Mouse (Mus musculus): ENCODE results near the gene Lgr4.

The Lgr4 gene

DNA sequence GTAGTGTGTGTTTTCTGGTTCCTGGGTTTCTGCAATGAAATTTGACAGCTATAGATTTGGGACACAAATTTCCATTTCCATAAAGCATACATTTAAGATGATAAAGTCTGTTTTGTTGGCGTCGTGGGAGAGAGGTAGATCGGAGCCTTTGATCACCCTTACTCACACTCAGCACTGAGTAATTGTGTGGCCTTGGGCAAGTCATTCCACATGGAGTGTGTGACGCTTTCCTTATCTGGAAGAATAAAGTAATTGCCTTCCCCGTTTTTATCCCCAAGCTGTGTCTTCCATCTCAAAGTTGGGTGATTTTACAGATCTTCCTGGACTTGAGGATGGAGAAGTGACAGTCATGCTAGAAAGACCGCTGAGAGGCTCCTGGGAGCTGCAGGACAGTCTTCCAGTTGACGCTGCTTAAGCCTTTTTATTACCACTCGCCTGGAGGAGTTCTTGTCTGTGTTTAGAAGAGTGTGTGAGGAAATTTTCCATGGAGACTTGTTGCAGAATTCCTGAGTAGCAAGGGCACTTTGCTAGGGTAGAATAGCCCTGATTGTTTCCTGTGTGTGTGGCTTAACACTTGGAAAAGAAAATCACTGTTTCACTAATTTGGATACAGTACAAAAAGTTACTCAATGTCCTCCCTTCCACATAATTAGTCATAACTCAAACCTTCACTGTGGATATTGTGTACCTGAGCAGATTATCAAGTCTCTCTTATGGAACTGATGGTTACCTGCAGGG lies 4.0 kb downstream of the Lgr4 start:
- no peak for DNase-seq (ENCODE audit: low spot score in 2 of 2)

DNA sequence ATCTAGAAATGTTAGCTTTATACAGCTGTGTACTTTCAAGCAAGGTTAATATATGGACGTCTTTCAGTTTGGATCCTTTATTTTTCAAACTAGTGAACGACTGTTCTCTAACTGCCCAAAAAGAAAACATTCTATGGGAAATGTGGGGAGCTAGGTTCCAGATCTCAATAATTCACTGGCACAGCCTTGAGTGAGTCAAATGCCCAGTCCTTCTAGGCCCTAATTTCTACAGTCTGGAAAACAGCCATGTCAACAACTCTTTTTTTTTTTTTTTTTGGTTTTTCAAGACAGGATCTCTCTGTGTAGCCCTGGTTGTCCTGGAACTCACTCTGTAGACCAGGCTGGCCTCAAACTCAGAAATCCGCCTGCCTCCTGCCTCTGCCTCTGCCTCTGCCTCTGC lies 4.9 kb downstream of the Lgr4 start:
- no peak for DNase-seq (ENCODE audit: low spot score in 2 of 2)

DNA sequence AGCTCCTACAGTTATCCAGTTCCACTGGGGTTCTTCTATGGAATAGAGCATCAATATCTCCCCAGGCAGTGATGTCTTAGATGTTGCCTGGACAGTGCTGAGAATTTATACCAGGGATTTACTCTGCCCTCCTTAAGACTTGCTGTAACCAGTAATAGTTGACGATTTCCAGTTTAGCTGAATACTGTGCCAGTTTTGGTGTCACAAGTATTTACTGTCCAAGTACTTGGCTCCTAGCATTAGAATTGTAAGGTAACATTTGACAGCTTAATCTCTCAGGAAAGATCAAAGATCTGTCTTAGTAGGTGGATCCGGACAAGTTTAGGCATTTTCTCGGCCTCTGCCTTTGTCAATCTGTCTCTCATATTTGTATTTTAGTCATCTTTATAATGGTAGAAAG lies 5.6 kb downstream of the Lgr4 start:
- no peak for DNase-seq (ENCODE audit: low spot score in 2 of 2)

- DNase-seq (ENCODE audit: low spot score in 2 of 2): no peak
Observed at GRCm38 (mm10) chr2:109923945-109924344, 6.5 kb downstream of the Lgr4 start.

- DNase-seq (ENCODE audit: low spot score in 2 of 2): no peak
Observed at GRCm38 (mm10) chr2:109926984-109927383, 9.5 kb downstream of the Lgr4 start.

- no peak for DNase-seq (ENCODE audit: low spot score in 2 of 2)
Observed at GRCm38 (mm10) chr2:109927446-109927845, 10.0 kb downstream of the Lgr4 start.

- DNase-seq (ENCODE audit: low spot score in 2 of 2): no peak
Observed at GRCm38 (mm10) chr2:109927876-109928275, 10.4 kb downstream of the Lgr4 start.

GRCm38 (mm10) chr2:109928791-109929190 lies 11.3 kb downstream of the Lgr4 start:
- DNase-seq (ENCODE audit: low spot score in 2 of 2): no peak

GRCm38 (mm10) chr2:109929256-109929655 lies 11.8 kb downstream of the Lgr4 start:
- DNase-seq (ENCODE audit: low spot score in 2 of 2): no peak

DNA sequence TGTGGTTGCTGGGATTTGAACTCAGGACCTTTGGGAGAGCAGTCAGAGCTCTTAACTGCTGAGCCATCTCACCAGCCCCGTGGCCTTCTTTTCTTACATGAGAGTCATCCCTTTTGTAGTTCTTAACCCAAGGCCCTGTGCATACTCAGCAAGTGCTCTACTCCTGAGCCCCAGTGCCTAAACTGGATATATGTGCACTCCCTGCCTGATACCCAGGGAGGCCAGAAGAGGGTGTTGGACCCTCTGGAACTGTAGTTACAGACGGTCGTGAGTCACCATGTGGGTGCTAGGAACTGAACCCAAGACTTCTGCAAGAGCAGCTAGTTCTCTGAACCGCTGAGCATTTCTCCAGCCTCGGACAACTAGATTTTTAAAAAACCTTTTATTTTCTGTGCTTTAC lies 12.9 kb downstream of the Lgr4 start:
- DNase-seq (ENCODE audit: low spot score in 2 of 2): no peak

GRCm38 (mm10) chr2:109930771-109931170 lies 13.3 kb downstream of the Lgr4 start:
- DNase-seq (ENCODE audit: low spot score in 2 of 2): no peak

- no peak for DNase-seq (ENCODE audit: low spot score in 2 of 2)
Observed at GRCm38 (mm10) chr2:109931978-109932780, 14.7 kb downstream of the Lgr4 start.

DNA sequence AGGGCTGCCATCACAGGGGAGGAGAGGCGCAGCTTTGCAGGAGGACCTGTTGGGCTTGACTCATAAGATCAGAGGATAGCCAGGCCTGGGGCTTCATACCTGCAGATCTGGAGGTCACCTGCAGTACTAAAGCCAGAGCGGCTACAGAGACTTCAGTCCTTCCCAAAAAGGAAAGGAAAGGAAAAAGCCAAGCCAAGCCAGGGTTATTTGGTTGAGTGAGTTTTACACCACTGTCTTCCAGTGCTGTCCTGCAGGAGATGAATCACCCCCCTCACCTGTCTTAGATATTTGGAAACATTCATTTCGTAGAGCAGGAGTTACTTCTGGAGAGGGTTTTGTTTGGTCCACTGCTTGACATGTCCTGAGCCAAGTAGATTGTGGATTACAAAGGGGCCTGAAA lies 15.7 kb downstream of the Lgr4 start:
- no peak for DNase-seq (ENCODE audit: low spot score in 2 of 2)

GRCm38 (mm10) chr2:109934086-109934485 lies 16.6 kb downstream of the Lgr4 start:
- no peak for DNase-seq (ENCODE audit: low spot score in 2 of 2)

- DNase-seq (ENCODE audit: low spot score in 2 of 2): no peak
Observed at GRCm38 (mm10) chr2:109935194-109935593, 17.7 kb downstream of the Lgr4 start.

GRCm38 (mm10) chr2:109935754-109936409 lies 18.4 kb downstream of the Lgr4 start:
- no peak for DNase-seq (ENCODE audit: low spot score in 2 of 2)

- DNase-seq (ENCODE audit: low spot score in 2 of 2): no peak
Observed at GRCm38 (mm10) chr2:109936410-109936755, 18.9 kb downstream of the Lgr4 start.

DNA sequence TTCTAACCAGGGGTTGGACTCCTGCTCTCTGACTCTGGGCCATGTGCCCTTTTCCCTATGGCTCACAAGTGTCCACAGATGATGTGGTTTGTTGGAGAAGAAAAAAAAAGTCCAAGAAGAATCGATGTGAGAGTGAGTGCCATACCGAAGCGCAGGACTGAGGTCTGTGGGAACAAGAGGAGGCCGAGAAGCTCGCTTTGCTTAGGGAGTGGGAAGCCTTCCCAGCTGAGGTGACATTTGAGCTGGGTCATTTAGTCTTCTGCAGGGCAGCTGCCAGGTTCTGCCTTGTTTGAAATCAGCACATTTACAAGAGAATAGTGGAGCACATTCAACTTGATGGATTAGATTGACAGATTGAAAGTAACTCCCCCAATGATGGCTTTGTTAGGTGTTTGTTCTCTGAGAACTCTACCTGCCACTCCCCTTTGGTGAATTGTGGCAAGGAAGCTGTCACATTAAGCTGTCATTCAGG lies 24.6 kb downstream of the Lgr4 start:
- DNase-seq (ENCODE audit: low spot score in 2 of 2): no peak

- DNase-seq (ENCODE audit: low spot score in 2 of 2): no peak
Observed at GRCm38 (mm10) chr2:109942810-109943570, 25.5 kb downstream of the Lgr4 start.

GRCm38 (mm10) chr2:109944995-109945394 lies 27.5 kb downstream of the Lgr4 start:
- DNase-seq (ENCODE audit: low spot score in 2 of 2): no peak

DNA sequence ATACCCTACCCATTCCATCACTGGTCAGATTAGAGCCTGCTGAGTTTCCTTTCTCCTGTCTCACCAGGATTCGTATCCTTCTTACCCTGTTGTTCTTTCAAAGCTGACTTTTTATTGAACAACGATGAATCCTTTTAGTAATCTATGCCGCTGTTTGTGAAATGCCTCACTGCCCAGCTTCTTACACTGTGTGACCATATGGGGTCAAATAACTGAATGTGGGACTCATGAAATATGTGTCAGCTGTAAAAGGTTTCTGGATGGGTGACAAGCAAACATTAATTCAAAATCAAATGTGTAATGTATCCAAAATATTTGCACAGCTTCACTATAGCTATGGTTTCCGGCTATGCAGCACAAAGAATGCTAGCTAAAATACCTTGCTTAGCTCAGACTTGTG lies 28.1 kb downstream of the Lgr4 start:
- no peak for DNase-seq (ENCODE audit: low spot score in 2 of 2)

- no peak for DNase-seq (ENCODE audit: low spot score in 2 of 2)
Observed at GRCm38 (mm10) chr2:109946426-109946825, 29.0 kb downstream of the Lgr4 start.

Data from spleen, postnatal 36 days (tissue).